Mouse (Mus musculus): Measurements from ENCODE around the gene Igfbp3.

DNA sequence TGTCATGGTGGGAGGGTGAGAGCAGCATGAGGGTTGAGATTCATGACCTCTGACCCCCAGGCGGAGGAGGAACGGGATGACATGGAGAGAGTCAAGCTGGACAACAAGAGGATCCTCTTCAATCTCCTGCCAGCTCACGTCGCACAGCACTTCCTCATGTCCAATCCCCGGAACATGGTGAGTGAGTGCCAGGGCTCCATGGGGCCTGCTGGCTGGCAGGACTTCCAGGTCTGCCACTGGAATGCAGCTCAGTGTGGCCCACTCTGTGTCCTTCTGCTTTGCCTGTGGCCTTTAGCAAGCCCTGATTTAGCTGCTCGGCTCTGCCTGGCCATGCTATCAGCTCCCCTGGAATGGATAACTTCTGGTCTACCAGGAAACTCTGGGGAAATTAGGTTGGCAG lies 53.6 kb downstream of the Igfbp3 start:
- TF ChIP-seq CTCF (IDR thresholded peaks at IDR 0.05; ENCODE audit: insufficient read depth, low read depth, low read length) (no peak), POLR2A (IDR thresholded peaks at IDR 0.05; ENCODE audit: insufficient read depth, low read depth, low read length) (no peak)
